Mouse (Mus musculus): ENCODE data around the gene Dyrk1a. TPM values are rescaled to one million over a fixed set of nuclear protein-coding genes. Genes with fewer than 3 reads are reported as not detected.

Gene Dyrk1a
- polyA plus RNA-seq, 1 experiment, result 41.7 TPM

DNA sequence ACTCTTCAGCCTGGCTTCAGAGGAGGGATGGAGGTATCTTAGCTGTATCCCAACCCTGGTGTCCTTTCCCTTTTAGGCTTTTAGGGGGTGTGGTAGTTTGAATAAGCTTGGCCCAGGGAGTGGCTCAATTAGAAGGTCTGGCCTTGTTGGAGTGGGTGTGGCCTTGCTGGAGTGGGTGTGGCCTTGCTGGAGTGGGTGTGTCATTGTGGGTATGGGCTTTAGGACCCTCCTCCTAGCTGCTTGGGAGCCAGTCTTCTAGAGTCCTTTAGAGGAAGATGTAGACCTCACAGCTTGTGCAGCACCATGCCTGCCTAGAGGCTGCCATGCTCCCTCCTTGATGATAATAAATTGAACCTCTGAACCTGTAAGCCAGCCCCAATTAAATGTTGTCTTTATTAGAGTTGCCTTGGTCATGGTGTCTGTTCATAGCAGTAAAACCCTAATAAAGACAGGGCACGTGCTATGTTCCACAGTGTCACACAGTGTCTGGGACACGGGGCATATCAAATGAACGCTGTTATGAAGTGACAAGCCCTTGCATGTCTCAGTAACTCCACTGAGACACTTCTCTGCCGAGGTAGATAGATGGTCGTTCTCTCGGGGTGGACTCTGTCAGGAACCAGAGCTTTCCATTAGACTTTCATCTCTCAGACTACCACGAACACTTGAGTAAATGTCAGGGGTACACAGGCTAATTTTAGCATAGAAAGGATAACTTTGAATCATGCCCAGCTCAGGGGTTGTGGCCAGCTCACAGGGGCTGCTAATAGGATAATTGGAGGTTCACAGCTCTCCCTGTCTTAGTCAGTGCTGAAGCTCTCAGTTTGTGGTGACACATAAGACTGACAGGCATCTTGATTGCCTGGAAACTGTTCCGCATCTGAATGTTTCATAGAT lies 166.9 kb downstream of the Dyrk1a start:
- 84% methylated on average over 8 of the region's 8 CpGs for WGBS
- TF ChIP-seq POLR2A (IDR thresholded peaks at IDR 0.05; ENCODE audit: borderline replicate concordance, insufficient read depth, low read length) (no peak), CTCF (IDR thresholded peaks at IDR 0.05; ENCODE audit: borderline replicate concordance, insufficient read depth, low read depth, low read length) (no peak)
- H3K27me3 ChIP-seq (ENCODE audit: control insufficient read depth, insufficient read depth, low read length), result no peaks in the 10 kb centered on the region
- DNase-seq, result no peak
- peaks cover 4% of the 10 kb centered on the region; the same call in 1 of the 2 replicates for H3K4me1 ChIP-seq (ENCODE audit: control insufficient read depth, insufficient read depth, low read length)
- no peak overlapping the region for H3K27ac ChIP-seq (ENCODE audit: insufficient read depth, low read length)
- H3K4me3 ChIP-seq (replicated peaks; ENCODE audit: insufficient read depth, low read depth, low read length), result no peak overlapping the region

DNA sequence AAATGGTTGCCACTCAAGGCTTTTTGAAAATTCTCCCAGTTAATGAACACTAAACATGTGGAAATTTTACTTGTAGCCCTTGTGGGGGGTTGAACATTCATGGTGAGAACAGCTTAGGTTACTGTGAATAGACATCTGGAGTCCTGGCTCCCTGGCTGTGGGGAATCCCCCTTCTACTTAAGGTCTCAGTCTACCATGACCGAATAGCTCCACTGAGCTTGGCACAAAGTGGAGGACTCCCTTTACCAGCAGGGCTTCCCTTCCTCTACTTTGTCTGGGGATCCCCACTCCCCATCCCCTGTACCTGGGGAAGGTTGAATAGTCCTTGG lies 167.5 kb downstream of the Dyrk1a start:
- no peak for TF ChIP-seq CTCF (IDR thresholded peaks at IDR 0.05; ENCODE audit: borderline replicate concordance, insufficient read depth, low read depth, low read length)
- TF ChIP-seq POLR2A (IDR thresholded peaks at IDR 0.05; ENCODE audit: borderline replicate concordance, insufficient read depth, low read length), result no peak
- WGBS, result 69% methylated on average over 1 of the region's 1 CpGs
- H3K27me3 ChIP-seq (ENCODE audit: control insufficient read depth, insufficient read depth, low read length), result no peaks in the 10 kb centered on the region
- no peak for DNase-seq
- no peak overlapping the region for H3K27ac ChIP-seq (ENCODE audit: insufficient read depth, low read length)
- H3K4me1 ChIP-seq (ENCODE audit: control insufficient read depth, insufficient read depth, low read length), result peaks cover 4% of the 10 kb centered on the region; the same call in 1 of the 2 replicates
- H3K4me3 ChIP-seq (replicated peaks; ENCODE audit: insufficient read depth, low read depth, low read length), result no peak overlapping the region

DNA sequence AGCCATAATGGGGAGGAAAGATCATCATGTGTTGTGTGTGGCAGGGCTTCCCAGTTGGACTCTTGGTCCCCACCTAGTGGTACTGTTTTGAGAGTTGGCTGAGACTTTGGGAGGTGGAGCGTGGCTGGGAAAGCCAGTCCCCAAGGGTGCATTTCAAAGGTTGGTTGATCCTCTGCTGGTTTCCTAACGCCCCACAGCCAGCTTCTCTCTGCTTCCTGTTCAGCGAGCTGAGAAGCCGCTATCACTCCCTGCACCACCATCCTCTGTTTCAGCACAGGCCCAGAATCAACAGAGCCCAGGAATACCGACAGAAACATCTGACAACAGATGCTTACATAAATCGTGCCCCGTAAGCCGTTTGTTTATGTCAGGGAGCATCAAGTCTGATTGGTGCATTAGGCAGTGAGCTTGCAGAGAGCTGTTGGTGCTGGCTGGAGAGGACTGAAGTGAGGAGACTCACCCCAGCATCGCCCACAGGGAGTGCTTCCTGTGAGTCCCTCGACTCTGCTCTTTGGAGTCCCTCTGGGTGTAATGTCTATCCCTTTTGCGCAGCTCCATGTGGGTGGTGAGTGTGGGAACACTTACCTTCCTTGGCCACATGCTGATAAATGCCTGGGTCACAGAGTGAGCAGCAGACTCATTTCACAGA lies 174.2 kb downstream of the Dyrk1a start:
- no peak overlapping the region for H3K27ac ChIP-seq (ENCODE audit: insufficient read depth, low read length)
- H3K27me3 ChIP-seq (ENCODE audit: control insufficient read depth, insufficient read depth, low read length), result no peaks in the 10 kb centered on the region
- DNase-seq, result peak; percentile 49 to 59
- 19% methylated on average over 11 of the region's 11 CpGs for WGBS
- peaks cover 6% of the 10 kb centered on the region for H3K4me1 ChIP-seq (ENCODE audit: control insufficient read depth, insufficient read depth, low read length)
- H3K4me3 ChIP-seq (replicated peaks; ENCODE audit: insufficient read depth, low read depth, low read length), result peak overlapping the region; percentile 31
- TF ChIP-seq CTCF (IDR thresholded peaks at IDR 0.05; ENCODE audit: borderline replicate concordance, insufficient read depth, low read depth, low read length), result peak; percentile 67; the same call in 1 of the 2 replicates
- no peak for TF ChIP-seq POLR2A (IDR thresholded peaks at IDR 0.05; ENCODE audit: borderline replicate concordance, insufficient read depth, low read length)

DNA sequence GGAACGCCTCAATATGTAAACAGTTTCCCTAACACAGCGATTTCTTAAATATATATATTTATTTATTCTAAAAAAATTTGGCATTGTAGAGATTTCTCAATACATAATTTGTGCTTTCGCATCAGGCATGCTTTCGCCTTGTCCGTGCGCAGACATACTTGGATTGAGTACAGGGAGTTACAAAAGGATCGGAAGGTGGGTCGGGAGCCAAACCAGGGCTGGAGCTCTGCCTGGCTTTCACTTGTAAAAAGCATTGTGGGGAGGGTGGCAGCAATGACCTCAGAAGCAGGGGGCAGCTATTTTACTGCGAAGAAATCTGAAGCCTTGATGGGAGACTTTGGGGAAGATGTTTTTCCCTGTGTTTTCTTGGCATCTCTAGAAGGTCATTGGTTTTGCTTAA lies 175.2 kb downstream of the Dyrk1a start:
- 27% methylated on average over 9 of the region's 9 CpGs for WGBS
- no peak overlapping the region for H3K27ac ChIP-seq (ENCODE audit: insufficient read depth, low read length)
- peak; percentile 67 to 78 for DNase-seq
- TF ChIP-seq CTCF (IDR thresholded peaks at IDR 0.05; ENCODE audit: borderline replicate concordance, insufficient read depth, low read depth, low read length) (no peak), POLR2A (IDR thresholded peaks at IDR 0.05; ENCODE audit: borderline replicate concordance, insufficient read depth, low read length) (no peak)
- no peak overlapping the region for H3K4me3 ChIP-seq (replicated peaks; ENCODE audit: insufficient read depth, low read depth, low read length)
- H3K27me3 ChIP-seq (ENCODE audit: control insufficient read depth, insufficient read depth, low read length), result no peaks in the 10 kb centered on the region
- peaks cover 6% of the 10 kb centered on the region for H3K4me1 ChIP-seq (ENCODE audit: control insufficient read depth, insufficient read depth, low read length)

Other genes with a start within 250 kb of the Dyrk1a start
- gene Ripply3, start 241.6 kb upstream of the Dyrk1a start, polyA plus RNA-seq (2012; rRNA removed), result 0.46 TPM in 2 replicates
- gene Ttc3, start 199.4 kb upstream of the Dyrk1a start, polyA plus RNA-seq (2012; rRNA removed), result 295 and 301 TPM in 2 replicates
- gene Pigp, start 198.2 kb upstream of the Dyrk1a start, polyA plus RNA-seq (2012; rRNA removed), result 73.6 and 83.0 TPM in 2 replicates
- 54.8 and 57.8 TPM in 2 replicates for gene Vps26c, start 43.2 kb upstream of the Dyrk1a start, polyA plus RNA-seq (2012; rRNA removed)

Data from cerebellum, adult 2 months (tissue).